Mouse (Mus musculus): ENCODE data around the gene Larp1.

DNA sequence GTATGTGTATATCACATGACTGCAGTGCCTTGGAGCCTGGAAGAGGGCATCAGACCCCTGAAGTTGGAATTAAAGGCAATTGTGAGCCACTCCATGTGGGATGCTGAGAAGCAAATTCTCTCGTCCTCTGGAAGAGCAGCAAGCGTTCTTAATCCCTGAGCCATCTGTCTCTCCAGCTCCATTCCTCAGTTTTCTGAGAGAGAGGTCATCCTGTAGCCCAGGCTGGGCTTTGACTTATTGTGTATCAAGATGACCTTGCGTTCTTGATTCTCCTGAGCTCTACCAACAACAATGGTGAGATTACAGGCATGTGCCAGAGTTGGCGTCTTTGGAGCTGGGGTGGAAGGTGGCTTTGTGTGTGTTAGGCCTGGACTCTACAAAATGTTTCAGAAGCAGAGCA lies 85.9 kb downstream of the Larp1 start:
- TF ChIP-seq POLR2A (IDR thresholded peaks at IDR 0.05; ENCODE audit: control insufficient read depth, extremely low read depth, insufficient read depth, low read length, poor library complexity) (no peak), CTCF (IDR thresholded peaks at IDR 0.05; ENCODE audit: borderline replicate concordance, control insufficient read depth, extremely low read depth, insufficient read depth, low read length, poor library complexity) (no peak)

Data from thymus, adult 2 months (tissue).